In genomic region chr13:37459957-37460930, GRCm38 (mm10) we compare ENCODE assay signal across 9 mouse cellular contexts.
DNase-seq lines count a peak whose midpoint lies in the region; ATAC-seq and TF ChIP-seq lines count a peak whose summit lies in the region.
"Had no signal": no experiment of that assay in that cellular context is flagged by ENCODE, and none has a peak within 500 bp of the region (broad histone marks: within the 10 kb centered on the region; RNA-seq: fewer than 3 reads in every experiment).

No protein-coding gene starts in this region.

- no peak for TF ChIP-seq POLR2A in limb, embryonic 14.5 days (IDR thresholded peaks at IDR 0.05; ENCODE audit: borderline replicate concordance, extremely low read depth, insufficient read depth, insufficient read length)

- no peaks in the 10 kb centered on the region for H3K36me3 ChIP-seq in heart, embryonic 16.5 days (ENCODE audit: control insufficient read depth, insufficient read depth)
- H3K36me3 ChIP-seq in limb, embryonic 14.5 days (ENCODE audit: control insufficient read depth, insufficient read depth, low read length): no peaks in the 10 kb centered on the region
- H3K36me3 ChIP-seq: neural tube, embryonic 13.5 days had no signal

- 44% methylated on average over 28 of the region's 28 CpGs for WGBS in heart, embryonic 16.5 days
- WGBS in limb, embryonic 14.5 days: 64% methylated on average over 28 of the region's 28 CpGs

- peak overlapping the region; percentile 23 for H3K4me2 ChIP-seq in heart, embryonic 16.5 days (ENCODE audit: low read depth, low read length)
- no peak overlapping the region for H3K4me2 ChIP-seq in limb, embryonic 14.5 days (replicated peaks; ENCODE audit: low read depth, low read length, severe bottlenecking)
- H3K4me2 ChIP-seq: neural tube, embryonic 13.5 days had no signal

- H3K9me3 ChIP-seq in heart, embryonic 16.5 days (replicated peaks; ENCODE audit: control insufficient read depth, low read length): no peaks in the 10 kb centered on the region
- no peaks in the 10 kb centered on the region for H3K9me3 ChIP-seq in limb, embryonic 14.5 days (ENCODE audit: control insufficient read depth, low read length)
- H3K9me3 ChIP-seq: neural tube, embryonic 13.5 days had no signal

- ATAC-seq in heart, embryonic 16.5 days (replicated peaks; ENCODE audit: extremely low read depth, insufficient read depth, low FRiP score): peak; percentile 83
- ATAC-seq in limb, embryonic 14.5 days (ENCODE audit: low FRiP score, low read depth): no peak

- peak; percentile 50 for DNase-seq in urinary bladder, postnatal 25 days (ENCODE audit: low spot score)
- DNase-seq in urinary bladder, adult 18-20 months (ENCODE audit: low spot score in 2 of 2): no peak
- DNase-seq in limb, embryonic 14.5 days (ENCODE audit: low spot score): peak; percentile 63
- DNase-seq in yolk sac, embryonic 10.5 days (ENCODE audit: low spot score): peak; percentile 59
- DNase-seq in spleen, postnatal 36 days (ENCODE audit: low spot score in 2 of 2): no peak
- DNase-seq in urinary bladder, adult 2 months (ENCODE audit: low spot score): no peak
- no peak for DNase-seq in B cell, adult 2 months

- H3K4me3 ChIP-seq in heart, embryonic 16.5 days (ENCODE audit: low read length): no peak overlapping the region
- no peak overlapping the region for H3K4me3 ChIP-seq in limb, embryonic 14.5 days (replicated peaks; ENCODE audit: low read length)
- H3K4me3 ChIP-seq: neural tube, embryonic 13.5 days had no signal

- peaks cover 54% of the 10 kb centered on the region for H3K4me1 ChIP-seq in heart, embryonic 16.5 days (ENCODE audit: control insufficient read depth, insufficient read depth, low read length)
- peaks cover 7% of the 10 kb centered on the region; the same call in 1 of the 2 replicates for H3K4me1 ChIP-seq in limb, embryonic 14.5 days (ENCODE audit: control insufficient read depth, insufficient read depth, low read length)

- peak overlapping the region; percentile 90 for H3K27ac ChIP-seq in heart, embryonic 16.5 days (ENCODE audit: low read length)
- H3K27ac ChIP-seq in limb, embryonic 14.5 days (replicated peaks; ENCODE audit: low read depth, low read length): no peak overlapping the region
- H3K27ac ChIP-seq: neural tube, embryonic 13.5 days had no signal

- peak overlapping the region; percentile 47; the same call in 1 of the 2 replicates for H3K9ac ChIP-seq in heart, embryonic 16.5 days (ENCODE audit: low read length)
- no peak overlapping the region for H3K9ac ChIP-seq in limb, embryonic 14.5 days (ENCODE audit: low read depth, low read length, severe bottlenecking)
- H3K9ac ChIP-seq: neural tube, embryonic 13.5 days had no signal

- no peaks in the 10 kb centered on the region for H3K27me3 ChIP-seq in heart, embryonic 16.5 days (ENCODE audit: control insufficient read depth, insufficient read depth, low read length)
- H3K27me3 ChIP-seq in limb, embryonic 14.5 days (ENCODE audit: control insufficient read depth, insufficient read depth, low read length): no peaks in the 10 kb centered on the region
- H3K27me3 ChIP-seq: neural tube, embryonic 13.5 days had no signal

Comparison
In these comparisons a context has a peak if more than half of its experiments do, and no peak if none do; other contexts are left out.
1. DNase-seq: peak in urinary bladder, postnatal 25 days (single experiment), limb, embryonic 14.5 days (single experiment) and yolk sac, embryonic 10.5 days (single experiment); none in urinary bladder, adult 18-20 months (0 of 2), spleen, postnatal 36 days (0 of 2), urinary bladder, adult 2 months (single experiment) and B cell, adult 2 months (0 of 2).